Mouse (Mus musculus) forebrain, embryonic 13.5 days (tissue): Measurements from ENCODE around the gene Brk1. TPM values are rescaled to one million over a fixed set of nuclear protein-coding genes. Genes with fewer than 3 reads are reported as not detected.

ENCODE experiments used
- ATAC-seq: fragments of 200-750 bp; cut with Nextera tagmentation; 2 replicates; pipeline ENCODE4 v1.8.0; 2017
- H3K27ac ChIP-seq: fragments of 300-500 bp; sonication (generic); 2 replicates; pipeline ENCODE4 v1.5.1; 2015; ENCODE audit warnings: inconsistent platforms, mild to moderate bottlenecking, moderate library complexity
- H3K27me3 ChIP-seq: fragments of 300-500 bp; sonication (generic); 2 replicates; pipeline ENCODE4 v1.6.1; 2015; ENCODE audit warnings: mild to moderate bottlenecking, inconsistent platforms
- H3K36me3 ChIP-seq: fragments of 300-500 bp; sonication (generic); 2 replicates; pipeline ENCODE4 v1.6.1; 2015; ENCODE audit warnings: mild to moderate bottlenecking, inconsistent platforms; ENCODE audit not compliant: poor library complexity, severe bottlenecking
- H3K4me1 ChIP-seq: fragments of 300-500 bp; sonication (generic); 2 replicates; pipeline ENCODE4 v1.6.1; 2015; ENCODE audit warnings: inconsistent platforms
- H3K4me2 ChIP-seq: fragments of 300-500 bp; sonication (generic); 2 replicates; pipeline ENCODE4 v1.6.1; 2015; ENCODE audit warnings: inconsistent platforms, mild to moderate bottlenecking, moderate library complexity
- H3K4me3 ChIP-seq: fragments of 300-500 bp; sonication (generic); 2 replicates; pipeline ENCODE4 v1.5.1; 2015; ENCODE audit warnings: mild to moderate bottlenecking, inconsistent platforms
- H3K9ac ChIP-seq: fragments of 300-500 bp; sonication (generic); 2 replicates; pipeline ENCODE4 v1.6.1; 2015; ENCODE audit warnings: mild to moderate bottlenecking, inconsistent platforms
- H3K9me3 ChIP-seq: fragments of 300-500 bp; sonication (generic); replicated peaks from 2 replicates; pipeline ENCODE4 v1.6.1; 2016; ENCODE audit warnings: inconsistent platforms
- WGBS: fragments of 180-500 bp; shearing (Covaris S2); methylation state at CpG from one replicate; pipeline ENCODE4 v1.1.7; 2015; 5-methylcytosine and 5-hydroxymethylcytosine counted together
- polyA plus RNA-seq: library from polyadenylated mRNA; unstranded; fragments of >200 nt; fragmentation: Nextera tagmentation; extraction: Ambion mirVana; gene quantifications from 2 replicates; pipeline ENCODE4 v1.2.1, GENCODE M21; 2015

Brk1 gene
- polyA plus RNA-seq, 1 experiment from 2014 or later: 227 TPM

GRCm38 (mm10) chr6:113602821-113603220 is 1.8 kb upstream of the Brk1 start:
- no peaks in the 10 kb centered on the region for H3K27me3 ChIP-seq
- H3K4me2 ChIP-seq: no peak overlapping the region
- no peak overlapping the region for H3K4me3 ChIP-seq
- H3K27ac ChIP-seq: no peak overlapping the region
- no peaks in the 10 kb centered on the region for H3K9me3 ChIP-seq
- no peak for ATAC-seq
- peaks cover 10% of the 10 kb centered on the region; the same call in 1 of the 2 replicates for H3K36me3 ChIP-seq
- 94% methylated on average over 6 of the region's 6 CpGs for WGBS
- H3K9ac ChIP-seq: no peak overlapping the region
- H3K4me1 ChIP-seq: peaks cover 22% of the 10 kb centered on the region

- 0 out of 2 replicates have a peak overlapping the region, but pooled peaks have one; percentile 40 for H3K27ac ChIP-seq
- H3K4me2 ChIP-seq: peak overlapping the region; percentile 93
- WGBS: 56% methylated on average over 12 of the region's 12 CpGs
- H3K4me1 ChIP-seq: peaks cover 22% of the 10 kb centered on the region
- peak overlapping the region; percentile 96 for H3K4me3 ChIP-seq
- ATAC-seq: no peak
- no peaks in the 10 kb centered on the region for H3K27me3 ChIP-seq
- peaks cover 9% of the 10 kb centered on the region; the same call in 1 of the 2 replicates for H3K36me3 ChIP-seq
- H3K9ac ChIP-seq: peak overlapping the region; percentile 93; the same call in 1 of the 2 replicates
- H3K9me3 ChIP-seq: no peaks in the 10 kb centered on the region
Measured at GRCm38 (mm10) chr6:113603993-113604392, 579 bp upstream of the Brk1 start.

- WGBS: 4% methylated on average over 10 of the region's 10 CpGs
- ATAC-seq: peak; percentile 11; the same call in 1 of the 2 replicates
- H3K9me3 ChIP-seq: no peaks in the 10 kb centered on the region
Measured at GRCm38 (mm10) chr6:113605224-113605545, 613 bp downstream of the Brk1 start.

GRCm38 (mm10) chr6:113608871-113609270 is 4.3 kb downstream of the Brk1 start:
- Histone ChIP-seq H3K4me2 (no peak overlapping the region), H3K4me3 (no peak overlapping the region), H3K36me3 (peaks cover 41% of the 10 kb centered on the region), H3K4me1 (peaks cover 17% of the 10 kb centered on the region), H3K9me3 (0 out of 2 replicates have a peak, but pooled peaks cover 3% of the 10 kb centered on the region), H3K9ac (no peak overlapping the region), H3K27ac (no peak overlapping the region), H3K27me3 (no peaks in the 10 kb centered on the region)
- 88% methylated on average over 6 of the region's 6 CpGs for WGBS
- ATAC-seq: no peak

More at GRCm38 (mm10) chr6:113605224-113605545, 613 bp downstream of the Brk1 start:
- peak overlapping the region; percentile 93 for H3K4me2 ChIP-seq
- peak overlapping the region; percentile 96 for H3K4me3 ChIP-seq
- peaks cover 21% of the 10 kb centered on the region for H3K4me1 ChIP-seq
- peaks cover 10% of the 10 kb centered on the region for H3K36me3 ChIP-seq
- peak overlapping the region; percentile 57 for H3K27ac ChIP-seq
- H3K27me3 ChIP-seq: no peaks in the 10 kb centered on the region
- peak overlapping the region; percentile 93 for H3K9ac ChIP-seq

GRCm38 (mm10) chr6:113609293-113609692 is 4.7 kb downstream of the Brk1 start:
- Histone ChIP-seq H3K4me3 (no peak overlapping the region), H3K36me3 (peaks cover 45% of the 10 kb centered on the region), H3K27ac (no peak overlapping the region), H3K9me3 (0 out of 2 replicates have a peak, but pooled peaks cover 3% of the 10 kb centered on the region), H3K4me2 (no peak overlapping the region), H3K9ac (no peak overlapping the region), H3K4me1 (peaks cover 17% of the 10 kb centered on the region), H3K27me3 (no peaks in the 10 kb centered on the region)
- ATAC-seq: no peak
- WGBS: 94% methylated on average over 7 of the region's 7 CpGs

GRCm38 (mm10) chr6:113612258-113612969 is 7.8 kb downstream of the Brk1 start:
- H3K4me1 ChIP-seq: no peaks in the 10 kb centered on the region
- no peak overlapping the region for H3K27ac ChIP-seq
- no peak overlapping the region for H3K9ac ChIP-seq
- 93% methylated on average over 8 of the region's 8 CpGs for WGBS
- 0 out of 2 replicates have a peak, but pooled peaks cover 3% of the 10 kb centered on the region for H3K9me3 ChIP-seq
- no peak overlapping the region for H3K4me3 ChIP-seq
- H3K27me3 ChIP-seq: no peaks in the 10 kb centered on the region
- peaks cover 67% of the 10 kb centered on the region for H3K36me3 ChIP-seq
- no peak for ATAC-seq
- no peak overlapping the region for H3K4me2 ChIP-seq

GRCm38 (mm10) chr6:113614152-113614551 is 9.6 kb downstream of the Brk1 start:
- Histone ChIP-seq H3K36me3 (peaks cover 77% of the 10 kb centered on the region), H3K4me2 (no peak overlapping the region), H3K4me1 (no peaks in the 10 kb centered on the region), H3K9ac (no peak overlapping the region), H3K4me3 (no peak overlapping the region), H3K27ac (no peak overlapping the region), H3K27me3 (no peaks in the 10 kb centered on the region), H3K9me3 (0 out of 2 replicates have a peak, but pooled peaks cover 3% of the 10 kb centered on the region)
- ATAC-seq: no peak
- 98% methylated on average over 7 of the region's 7 CpGs for WGBS

- ATAC-seq: no peak
- Histone ChIP-seq H3K27me3 (no peaks in the 10 kb centered on the region), H3K27ac (no peak overlapping the region), H3K4me2 (no peak overlapping the region), H3K36me3 (peaks cover 77% of the 10 kb centered on the region), H3K9me3 (0 out of 2 replicates have a peak, but pooled peaks cover 3% of the 10 kb centered on the region), H3K4me1 (no peaks in the 10 kb centered on the region), H3K9ac (no peak overlapping the region), H3K4me3 (no peak overlapping the region)
- WGBS: 98% methylated on average over 8 of the region's 8 CpGs
Measured at GRCm38 (mm10) chr6:113614997-113615396, 10.4 kb downstream of the Brk1 start.

GRCm38 (mm10) chr6:113615489-113615888 is 10.9 kb downstream of the Brk1 start:
- H3K9ac ChIP-seq: no peak overlapping the region
- no peaks in the 10 kb centered on the region for H3K27me3 ChIP-seq
- no peak overlapping the region for H3K4me3 ChIP-seq
- 97% methylated on average over 4 of the region's 4 CpGs for WGBS
- H3K4me1 ChIP-seq: no peaks in the 10 kb centered on the region
- H3K9me3 ChIP-seq: 0 out of 2 replicates have a peak, but pooled peaks cover 3% of the 10 kb centered on the region
- ATAC-seq: no peak
- peaks cover 73% of the 10 kb centered on the region for H3K36me3 ChIP-seq
- no peak overlapping the region for H3K4me2 ChIP-seq
- H3K27ac ChIP-seq: no peak overlapping the region

- ATAC-seq: peak; percentile 20; the same call in 1 of the 2 replicates
- H3K27me3 ChIP-seq: no peaks in the 10 kb centered on the region
- H3K9me3 ChIP-seq: 0 out of 2 replicates have a peak, but pooled peaks cover 3% of the 10 kb centered on the region
- peak overlapping the region; percentile 7; the same call in 1 of the 2 replicates for H3K27ac ChIP-seq
- H3K4me3 ChIP-seq: peak overlapping the region; percentile 79
- peak overlapping the region; percentile 82 for H3K9ac ChIP-seq
- H3K4me2 ChIP-seq: peak overlapping the region; percentile 84
- WGBS: 76% methylated on average over 5 of the region's 5 CpGs
- peaks cover 16% of the 10 kb centered on the region for H3K36me3 ChIP-seq
- H3K4me1 ChIP-seq: peaks cover 19% of the 10 kb centered on the region
Measured at GRCm38 (mm10) chr6:113623386-113623785, 18.8 kb downstream of the Brk1 start.

- Histone ChIP-seq H3K9ac (peak within 1 kb of the TSS; percentile 82), H3K36me3 (peaks cover 21% of the 10 kb centered on the region), H3K4me3 (peak within 1 kb of the TSS; percentile 79), H3K4me1 (peaks cover 19% of the 10 kb centered on the region), H3K27me3 (no peaks in the 10 kb centered on the region), H3K27ac (peak within 1 kb of the TSS; percentile 81), H3K9me3 (0 out of 2 replicates have a peak, but pooled peaks cover 3% of the 10 kb centered on the region), H3K4me2 (peak within 1 kb of the TSS; percentile 84)
- under 1% methylated on average over 63 of the region's 76 CpGs for WGBS
- ATAC-seq: peak; percentile 85
Measured at GRCm38 (mm10) chr6:113623941-113624751, 19.6 kb downstream of the Brk1 start, which contains the start of gene Vhl. TSS of gene Vhl (plus strand) at chr6:113623959.
